Mouse (Mus musculus): ENCODE measurements at regions not wholly inside any gene's neighbourhood (a gene's known extent, or its start where the extent isn't known, plus 50 kb on each side); places are given as distances from the start of the nearest gene placed in this dataset.
A peak's percentile ranks its signal among the peaks of the same experiment; 100 is the strongest.

DNA sequence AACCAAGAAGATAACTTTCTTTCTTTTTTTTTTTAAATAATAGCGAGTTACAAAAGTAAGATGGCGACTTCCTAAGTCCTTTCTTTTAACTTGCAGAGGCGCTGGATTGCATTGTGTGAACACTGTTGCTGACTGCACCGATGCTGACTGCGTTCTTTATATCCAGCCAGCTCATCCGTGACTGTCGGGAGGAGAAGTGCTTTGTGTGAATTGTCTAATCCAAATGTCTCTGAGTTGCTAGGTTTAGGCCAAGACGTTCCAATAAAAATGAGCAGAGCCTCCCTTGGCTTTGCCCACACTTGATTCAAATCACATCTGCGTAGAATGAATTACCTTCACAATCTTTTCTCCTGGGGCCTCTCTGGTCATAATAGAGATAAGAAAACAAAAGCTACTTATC, 156.0 kb upstream of the Slc24a2 start:
- DNase-seq, result no peak

DNA sequence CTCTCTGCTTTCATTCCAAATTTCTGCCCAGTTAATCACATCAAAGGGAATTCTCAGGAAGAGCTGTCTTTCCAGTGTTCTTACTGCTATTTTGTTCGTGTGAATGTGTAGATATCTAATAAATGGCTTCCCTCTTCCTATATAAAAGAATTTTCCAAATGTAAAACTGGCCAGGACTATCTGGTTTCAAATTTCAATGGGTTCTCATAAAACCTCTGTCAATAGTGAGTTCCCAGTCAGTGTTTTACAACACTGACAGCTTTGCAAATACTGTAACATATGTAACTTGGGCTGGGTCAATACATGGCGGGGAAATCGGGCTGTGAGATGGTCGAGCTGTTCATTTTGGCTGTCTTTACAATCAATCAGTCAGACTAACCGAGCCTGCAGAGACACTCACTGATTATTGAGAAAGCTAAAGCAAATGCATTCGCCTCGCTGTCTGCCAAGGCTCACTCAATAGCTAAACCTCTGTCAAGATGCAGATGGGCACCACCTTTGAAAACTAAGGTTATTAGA, 155.0 kb upstream of the Slc24a2 start:
- DNase-seq, result no peak

- DNase-seq, result no peak
These were observed 154.3 kb upstream of the Slc24a2 start for GRCm38 (mm10) chr4:87384469-87385044.

- no peak for DNase-seq
These were observed 150.4 kb upstream of the Slc24a2 start for GRCm38 (mm10) chr4:87380716-87381115.

- DNase-seq, result no peak
These were observed 149.4 kb upstream of the Slc24a2 start for GRCm38 (mm10) chr4:87379516-87380173.

DNA sequence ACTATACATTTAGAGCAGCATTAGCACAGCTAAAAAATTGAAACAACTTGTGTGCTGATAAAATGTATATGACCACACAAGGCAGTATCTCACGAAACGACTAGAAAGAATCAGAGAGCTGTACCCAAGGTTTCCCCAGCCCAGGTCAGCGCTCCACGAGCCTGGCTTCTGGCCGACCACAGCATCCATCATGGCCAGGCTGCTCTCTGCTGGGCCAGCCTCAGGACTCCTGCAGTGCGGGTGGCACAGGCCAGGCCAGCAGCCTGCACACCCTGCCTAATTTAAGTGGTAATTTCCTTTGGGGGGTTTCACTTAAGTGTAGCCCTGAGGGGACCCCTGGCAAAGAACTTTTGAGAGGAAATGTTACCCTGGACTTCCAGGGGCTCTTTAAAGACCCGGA, 141.7 kb upstream of the Slc24a2 start:
- DNase-seq, result no peak

DNA sequence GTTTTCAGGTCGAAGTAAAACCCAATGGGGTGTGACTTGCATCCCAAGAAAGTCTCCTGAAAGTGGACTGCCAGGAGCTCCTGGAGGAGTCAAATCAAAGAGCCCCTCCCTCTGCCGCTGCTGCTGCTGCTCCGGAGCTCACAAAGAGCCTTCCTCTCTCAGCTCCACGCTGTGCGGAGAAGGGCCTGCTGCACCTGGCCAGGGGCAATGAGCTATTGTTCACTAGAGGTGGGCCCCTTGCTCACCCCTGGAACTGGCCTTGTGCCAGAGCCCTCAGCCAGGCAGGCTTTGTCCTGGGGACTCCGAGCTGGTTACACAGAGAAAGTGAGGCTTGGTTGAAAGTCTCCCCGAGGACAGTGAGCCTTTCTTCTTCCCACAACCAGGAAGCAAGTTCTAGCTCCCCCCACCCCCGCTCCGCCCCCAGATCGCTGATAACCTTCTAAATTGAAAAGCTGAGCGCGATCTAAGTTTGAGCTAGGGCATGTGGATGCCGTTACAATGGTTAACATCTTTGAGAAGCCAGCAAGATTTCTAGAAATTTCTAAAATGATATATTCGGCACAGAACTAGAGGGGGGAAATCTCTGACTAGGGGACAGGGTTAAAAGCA, 139.5 kb upstream of the Slc24a2 start:
- no peak for DNase-seq

DNA sequence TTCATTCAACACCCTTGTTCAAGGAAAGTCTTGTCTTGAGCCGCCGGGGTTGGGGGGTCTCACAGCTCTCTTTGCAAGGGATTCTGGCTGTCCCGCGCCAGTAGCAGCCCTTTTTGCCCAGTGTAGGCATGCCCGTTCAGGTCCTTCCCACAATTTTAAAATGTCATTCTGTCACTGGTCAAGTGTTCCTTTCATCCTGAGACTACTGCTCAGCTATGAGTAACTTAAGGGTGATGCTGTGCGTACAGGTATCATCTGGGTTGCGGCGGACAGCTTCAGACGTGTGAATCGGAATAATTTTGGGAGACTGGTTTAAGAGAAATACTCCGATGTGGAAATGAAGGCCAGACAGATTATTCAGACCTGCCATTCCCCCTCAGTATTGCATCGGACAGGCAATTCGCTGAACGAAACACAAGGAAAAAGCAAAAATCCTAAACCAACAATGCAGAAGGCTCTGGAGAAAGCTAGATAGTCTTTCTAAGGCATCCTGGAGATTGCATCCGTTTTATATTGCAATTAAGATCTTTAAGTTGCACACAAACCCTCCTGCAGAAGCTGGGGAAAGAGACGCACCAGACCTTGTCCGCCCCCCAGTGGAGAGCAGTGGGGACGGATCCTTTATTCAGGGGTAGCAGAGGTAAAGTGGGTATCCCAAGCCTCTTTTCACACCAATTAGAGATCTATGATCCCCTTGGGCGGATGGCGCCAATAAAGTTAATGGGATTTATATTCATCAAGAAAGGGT, 138.3 kb upstream of the Slc24a2 start:
- DNase-seq, result peak; percentile 27

GRCm38 (mm10) chr4:87367732-87368412, 137.6 kb upstream of the Slc24a2 start:
- DNase-seq, result peak; percentile 80

DNA sequence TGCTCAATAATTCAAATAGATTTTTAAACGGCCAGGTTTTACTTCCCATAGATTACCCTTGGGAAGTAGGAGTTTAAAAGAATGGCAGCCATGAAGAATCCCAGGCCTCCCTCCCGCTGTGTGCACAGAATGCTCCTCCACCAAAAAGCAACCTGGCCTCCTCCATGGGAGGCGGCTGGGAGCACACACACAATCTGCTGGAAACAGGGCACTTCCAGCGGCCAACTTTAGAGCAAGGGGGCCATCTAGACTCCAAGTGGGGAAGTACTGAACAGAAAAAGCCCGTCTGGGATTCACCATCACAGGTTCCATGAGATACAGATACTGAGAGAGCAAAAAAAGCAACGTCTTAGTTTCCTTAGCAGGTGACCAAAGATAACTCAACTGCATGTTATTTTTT, 131.9 kb upstream of the Slc24a2 start:
- DNase-seq, result peak; percentile 65

DNA sequence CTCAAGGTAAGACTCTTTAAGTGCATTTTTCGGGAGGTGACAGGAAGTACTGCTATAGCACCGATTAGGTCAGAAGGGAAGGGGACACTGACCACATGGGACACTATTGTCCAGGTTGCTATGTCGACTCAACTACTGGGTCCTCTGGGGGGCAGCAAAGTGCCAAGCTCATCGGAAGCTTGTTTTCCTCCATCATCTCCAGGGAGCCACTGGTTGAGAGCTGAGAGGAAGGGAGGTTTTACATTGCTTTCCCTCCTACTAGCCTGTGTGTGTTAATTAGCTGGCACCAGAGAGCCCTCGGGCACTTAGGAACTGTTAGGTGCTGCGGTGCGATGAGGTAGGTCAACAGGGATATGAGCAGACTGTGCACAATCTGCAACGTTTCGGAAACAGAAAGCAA, 129.2 kb upstream of the Slc24a2 start:
- DNase-seq, result peak; percentile 52

GRCm38 (mm10) chr4:87359004-87359403, 128.7 kb upstream of the Slc24a2 start:
- DNase-seq, result no peak

- peak; percentile 15 for DNase-seq
These were observed 102.7 kb upstream of the Slc24a2 start for GRCm38 (mm10) chr4:87332968-87333367.

DNA sequence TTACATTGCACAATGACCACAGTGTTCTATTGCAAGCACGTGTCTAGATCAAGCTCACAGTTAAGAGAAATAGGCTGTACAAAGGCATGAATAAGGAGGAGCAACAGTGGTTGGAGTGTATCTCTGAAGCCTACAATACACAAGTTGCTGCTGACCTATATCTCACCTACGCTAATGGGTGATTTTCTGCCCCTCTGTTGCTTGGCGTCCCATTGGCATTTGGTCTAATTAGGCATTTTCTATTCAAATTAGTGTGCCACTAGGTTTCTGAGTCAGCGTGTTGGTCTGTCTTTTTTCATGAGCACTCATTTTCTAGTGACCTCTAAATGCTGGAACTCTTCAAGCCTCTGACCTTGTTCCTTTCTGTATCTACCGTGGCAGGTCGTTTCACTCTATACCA, 98.9 kb upstream of the Slc24a2 start:
- DNase-seq, result no peak

GRCm38 (mm10) chr4:87321726-87322349, 91.6 kb upstream of the Slc24a2 start:
- no peak for DNase-seq

- DNase-seq, result peak; percentile 16
These were observed 67.9 kb upstream of the Slc24a2 start for GRCm38 (mm10) chr4:87298129-87298528.

DNA sequence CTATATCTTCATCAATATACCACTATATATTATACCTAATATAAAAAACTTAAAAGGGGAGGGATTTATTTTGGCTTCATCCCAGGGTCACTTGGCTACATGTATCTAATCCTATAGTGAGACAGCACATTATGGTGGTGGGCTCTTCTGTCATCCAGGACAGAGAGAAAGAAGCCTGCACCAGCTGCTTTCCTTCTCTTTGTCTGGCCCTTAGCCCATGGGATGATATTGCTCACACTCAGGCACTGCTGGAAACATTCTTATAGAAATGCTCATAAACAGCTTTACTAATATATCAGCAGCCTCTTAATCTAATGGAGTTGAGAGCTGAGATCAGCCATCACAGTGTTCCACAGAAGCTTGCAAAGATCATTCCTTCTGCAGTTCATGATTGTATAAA, 64.3 kb upstream of the Slc24a2 start:
- DNase-seq, result no peak
